Mouse (Mus musculus) cerebellum, postnatal 36 days (tissue): ENCODE data around the gene Ccdc50.

ENCODE experiments used
- DNase-seq, 2 experiments: peaks; one replicate each; pipeline ENCODE4 v3.0.0; 2021 to 2022; ENCODE audit warnings: mixed read lengths in 2 of 2

The Ccdc50 gene

DNA sequence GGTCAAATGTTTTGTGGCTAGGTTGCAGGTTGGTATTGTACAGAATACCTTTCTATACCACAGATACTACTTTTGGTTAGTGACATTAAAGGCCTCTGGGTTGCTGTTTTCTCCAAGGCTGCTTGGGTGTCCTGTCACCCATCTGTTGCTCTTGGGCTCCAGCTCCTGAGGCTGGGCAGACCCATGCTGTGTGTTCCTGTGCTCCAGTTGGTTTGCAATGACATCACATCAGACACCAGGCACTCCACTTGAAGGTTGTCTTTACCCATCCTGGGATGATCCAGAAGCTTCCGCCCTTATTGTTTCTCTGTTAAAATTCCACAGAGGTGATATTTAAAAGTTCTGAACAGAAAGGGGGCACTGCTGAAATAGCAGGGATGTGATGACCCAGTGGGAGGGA, 8.3 kb downstream of the Ccdc50 start:
- peak in 1 of 2 experiments; percentile 10 for DNase-seq

- no peak for DNase-seq
Measured at GRCm38 (mm10) chr16:27399026-27399718, 10.5 kb downstream of the Ccdc50 start.

DNA sequence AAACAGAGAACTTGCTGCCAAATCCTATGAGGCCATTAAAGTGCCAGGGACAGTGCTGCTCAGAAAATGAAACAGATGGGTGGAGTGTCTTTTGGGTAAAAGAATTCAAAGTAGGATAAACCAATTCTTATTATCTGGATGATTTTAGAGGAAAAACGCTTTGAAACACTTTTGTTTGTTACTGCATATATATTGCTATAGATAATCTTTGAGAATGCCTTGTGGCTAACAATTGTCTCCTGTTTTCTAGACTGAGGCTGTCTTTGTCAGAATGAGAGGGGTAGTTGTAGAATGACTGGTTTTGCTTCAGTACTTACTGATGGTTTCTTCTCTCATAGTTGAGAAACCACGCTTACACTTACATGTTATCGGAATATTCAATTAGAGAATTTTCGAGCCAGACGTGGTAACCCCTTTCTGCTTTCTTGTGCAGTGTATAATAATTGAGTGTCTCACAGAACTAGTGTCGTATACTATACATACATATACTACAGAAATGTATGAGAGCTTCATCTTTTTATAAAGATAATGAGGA, 11.1 kb downstream of the Ccdc50 start:
- no peak for DNase-seq

GRCm38 (mm10) chr16:27401579-27401978, 12.9 kb downstream of the Ccdc50 start:
- no peak for DNase-seq

- no peak for DNase-seq
Measured at GRCm38 (mm10) chr16:27404107-27404506, 15.4 kb downstream of the Ccdc50 start.

DNA sequence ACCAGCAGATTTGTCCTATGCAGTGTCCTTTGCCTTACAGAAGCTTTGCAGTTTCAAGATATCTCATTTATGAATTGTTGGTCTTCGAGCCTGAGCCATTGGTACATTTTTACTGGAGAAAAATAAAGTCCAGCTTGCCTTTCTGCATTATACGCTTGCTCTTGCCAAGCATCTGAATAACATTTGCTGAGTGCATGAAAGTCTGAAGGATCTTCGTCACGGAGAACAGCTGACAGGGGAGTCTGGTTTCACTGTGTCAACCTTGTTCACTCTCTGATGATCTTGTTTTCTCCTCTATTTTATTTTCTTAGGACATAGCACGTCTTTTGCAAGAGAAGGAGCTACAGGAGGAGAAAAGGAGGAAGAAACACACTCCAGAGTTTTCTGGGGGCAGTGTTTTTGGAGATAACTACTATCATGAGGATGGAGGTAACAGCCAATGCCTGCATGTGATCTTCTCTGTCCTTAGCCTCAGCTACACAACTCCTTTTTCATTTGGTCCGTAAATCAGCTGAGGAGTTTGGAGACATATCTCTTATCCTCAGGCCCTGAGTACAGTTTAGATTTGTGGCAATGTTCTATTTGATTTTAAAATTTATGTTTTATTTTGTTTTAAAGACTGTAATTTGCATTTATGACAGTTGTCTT, 28.4 kb downstream of the Ccdc50 start:
- no peak for DNase-seq

- DNase-seq, result no peak
Measured at GRCm38 (mm10) chr16:27417632-27418031, 29.0 kb downstream of the Ccdc50 start.

DNA sequence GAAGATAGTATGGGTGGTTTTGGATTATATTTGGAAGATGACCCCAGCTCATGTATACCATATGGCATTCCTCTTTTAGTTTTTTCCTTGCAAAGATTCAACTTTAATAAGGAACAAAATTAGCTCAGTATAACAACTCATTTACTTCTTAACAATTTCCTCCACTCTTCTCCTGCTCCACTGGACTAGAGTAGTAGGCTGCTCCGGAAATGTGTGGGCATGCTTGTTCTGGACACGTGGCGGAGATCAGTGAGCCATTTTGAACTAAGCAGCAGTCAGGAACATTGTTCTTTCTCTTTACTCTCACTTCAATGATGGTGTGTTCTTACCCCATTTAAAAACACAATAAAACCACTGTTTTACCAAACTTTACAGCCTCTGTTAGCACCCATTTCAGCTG, 32.3 kb downstream of the Ccdc50 start:
- DNase-seq, result no peak

DNA sequence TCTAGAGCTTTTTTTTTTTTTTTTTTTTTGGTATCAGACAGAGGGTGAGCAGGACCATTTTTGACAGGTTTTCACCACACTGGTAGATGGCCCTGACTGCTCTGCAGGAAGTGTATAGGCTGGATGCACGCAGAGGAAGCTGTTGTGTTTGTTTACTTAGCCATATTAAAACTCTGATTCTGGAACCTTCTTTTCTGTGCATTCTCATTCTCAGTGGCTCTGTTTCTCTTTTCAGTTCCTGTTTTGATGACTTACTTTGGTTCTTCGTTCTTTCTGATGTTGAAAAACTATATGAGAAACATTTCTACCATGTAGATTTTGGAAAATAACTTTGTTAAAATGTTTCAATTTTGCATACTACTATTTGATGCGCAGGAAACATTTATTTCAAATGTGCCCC, 46.4 kb downstream of the Ccdc50 start:
- DNase-seq, result no peak

- DNase-seq, result no peak
Measured at GRCm38 (mm10) chr16:27443941-27444340, 55.3 kb downstream of the Ccdc50 start.

GRCm38 (mm10) chr16:27449360-27449759, 60.7 kb downstream of the Ccdc50 start:
- DNase-seq, result no peak

GRCm38 (mm10) chr16:27450655-27451054, 62.0 kb downstream of the Ccdc50 start:
- DNase-seq, result no peak

- peak; percentile 27 to 37 for DNase-seq
Measured at GRCm38 (mm10) chr16:27453396-27453795, 64.7 kb downstream of the Ccdc50 start.

DNA sequence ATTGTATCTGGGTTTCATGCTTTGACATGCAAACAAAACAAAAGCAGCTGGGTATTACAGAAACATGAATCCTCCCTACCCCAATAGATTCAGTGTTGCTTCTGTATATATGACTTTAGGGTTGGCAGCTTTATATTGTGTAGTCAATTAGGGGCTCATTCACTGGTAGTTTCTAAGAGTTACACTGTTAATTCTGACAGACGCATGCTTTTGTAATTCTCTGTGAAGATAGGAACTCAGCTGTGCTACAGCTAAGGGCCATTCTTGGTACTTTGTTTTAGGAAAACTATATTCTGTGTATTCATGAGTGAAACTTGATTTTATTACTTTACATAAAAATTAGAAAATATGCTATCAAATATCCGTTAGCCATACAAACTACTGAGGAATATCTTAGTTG, 65.2 kb downstream of the Ccdc50 start:
- no peak for DNase-seq

DNA sequence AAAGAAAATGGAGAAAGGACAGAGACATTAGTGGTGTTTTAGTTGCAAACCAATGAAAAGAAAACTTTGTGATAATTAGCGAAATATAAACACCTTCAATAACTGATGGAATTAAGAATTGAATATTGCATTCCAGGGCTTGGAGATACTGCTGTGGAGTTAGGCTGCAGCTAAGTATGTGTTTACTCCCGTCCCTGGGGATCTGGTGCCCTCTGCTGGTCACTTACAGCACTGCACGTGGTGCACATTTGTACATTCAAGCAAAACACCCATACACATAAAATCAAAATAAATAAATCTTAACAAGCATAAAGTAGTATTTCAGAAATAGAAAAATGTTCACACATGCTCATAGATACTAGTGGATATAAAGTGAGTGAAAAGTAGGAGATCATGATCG, 68.6 kb downstream of the Ccdc50 start:
- peak; percentile 77 to 82 for DNase-seq

DNA sequence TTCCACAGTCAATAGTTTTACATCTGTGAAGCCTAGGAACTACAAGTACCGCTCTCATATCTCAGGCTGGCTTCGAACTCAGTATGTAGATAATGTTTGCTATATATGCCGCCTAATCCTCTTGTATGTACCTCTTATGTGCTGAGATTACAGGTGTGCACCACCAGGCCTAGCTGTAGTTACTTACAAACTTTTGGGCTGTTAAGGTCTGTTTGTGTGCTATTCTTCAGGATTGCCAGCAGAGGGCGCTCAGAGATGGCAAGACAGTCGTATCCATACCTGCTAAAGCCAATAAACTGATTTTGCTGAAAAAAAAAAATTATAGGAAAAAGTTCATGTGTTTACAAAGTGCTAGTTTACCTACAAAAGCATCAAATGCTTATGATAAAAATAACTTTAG, 80.1 kb downstream of the Ccdc50 start:
- peak; percentile 43 to 46 for DNase-seq

GRCm38 (mm10) chr16:27471389-27471788, 82.7 kb downstream of the Ccdc50 start:
- DNase-seq, result no peak

DNA sequence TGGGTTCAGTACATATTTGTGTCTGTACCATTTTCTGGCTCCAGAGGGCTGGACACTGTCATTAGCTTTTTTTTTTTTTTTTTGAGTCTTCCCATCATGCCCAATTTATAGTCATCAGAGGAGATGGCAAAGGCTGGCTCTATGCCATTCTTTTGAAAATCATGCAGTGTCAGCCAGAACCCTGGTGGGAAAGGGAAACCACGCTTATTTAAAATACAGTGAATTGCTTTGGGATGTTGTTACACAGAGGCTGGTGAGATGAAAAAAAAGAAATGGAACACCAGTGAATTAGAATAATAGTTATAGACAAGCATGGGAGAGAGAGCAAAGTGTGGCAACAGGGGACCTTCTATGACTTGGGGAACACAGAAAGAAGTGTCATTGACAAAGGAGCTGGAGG, 95.2 kb downstream of the Ccdc50 start:
- peak; percentile 11 to 20 for DNase-seq
